Mouse (Mus musculus) myocyte (in vitro differentiated cells): Measurements from ENCODE around the gene Ephx1. TPM values are rescaled to one million over a fixed set of nuclear protein-coding genes. Genes with fewer than 3 reads are reported as not detected.
"Not testable (repeated sequence)": the region's sequence is repeated elsewhere in the genome, so short reads cannot be mapped to it uniquely, and the experiment has no call there.

Experiments
- H3K27me3 ChIP-seq: one replicate; pipeline ENCODE4 v1.6.1; 2011; ENCODE audit not compliant: control insufficient read depth, insufficient read depth, insufficient read length
- H3K36me3 ChIP-seq: one replicate; pipeline ENCODE4 v1.6.1; 2011; ENCODE audit not compliant: control insufficient read depth, insufficient read depth
- H3K4me2 ChIP-seq: one replicate; pipeline ENCODE4 v1.6.1; 2011; ENCODE audit warnings: low read depth, control low read depth
- H3K4me3 ChIP-seq: one replicate; pipeline ENCODE4 v1.5.1; 2011; ENCODE audit warnings: mild to moderate bottlenecking, control low read depth, moderate library complexity
- H3K79me2 ChIP-seq: one replicate; pipeline ENCODE4 v1.6.1; 2011; ENCODE audit not compliant: control insufficient read depth, insufficient read depth
- H3ac ChIP-seq: one replicate; pipeline ENCODE4 v1.6.1; 2011; ENCODE audit not compliant: control insufficient read depth, insufficient read length
- CEBPB ChIP-seq: IDR thresholded peaks from 2 replicates; pipeline ENCODE4 v1.6.1; 2011; ENCODE audit warnings: mild to moderate bottlenecking, moderate library complexity; ENCODE audit not compliant: poor library complexity, insufficient read depth, severe bottlenecking
- E2F4 ChIP-seq: IDR thresholded peaks from one replicate; pipeline ENCODE4 v1.6.1; 2011; ENCODE audit warnings: mild to moderate bottlenecking, control low read depth, moderate library complexity; ENCODE audit not compliant: insufficient read depth
- MAX ChIP-seq: IDR thresholded peaks from one replicate; pipeline ENCODE4 v1.6.1; 2011; ENCODE audit warnings: low read depth, mild to moderate bottlenecking, control low read depth
- MYOD1 ChIP-seq, 3 experiments: IDR thresholded peaks; one replicate each; pipeline ENCODE4 v1.6.1; 2011; ENCODE audit warnings: control low read depth in 2 of 3, low read depth in 2 of 3, mild to moderate bottlenecking in 2 of 3, moderate library complexity in 1 of 3; ENCODE audit not compliant: insufficient read length in 2 of 3, control insufficient read depth in 1 of 3
- MYOG ChIP-seq, 3 experiments: IDR thresholded peaks; one replicate each; pipeline ENCODE4 v1.6.1; 2011; ENCODE audit warnings: control low read depth in 2 of 3, low read depth in 2 of 3, mild to moderate bottlenecking in 2 of 3; ENCODE audit not compliant: insufficient read length in 2 of 3, control insufficient read depth in 1 of 3, insufficient read depth in 1 of 3
- POLR2A ChIP-seq: IDR thresholded peaks from one replicate; pipeline ENCODE4 v1.6.1; 2011; ENCODE audit warnings: low read depth, mild to moderate bottlenecking, control low read depth, moderate library complexity; ENCODE audit not compliant: insufficient read length
- POLR2AphosphoS2 ChIP-seq: IDR thresholded peaks from one replicate; pipeline ENCODE4 v1.6.1; 2011; ENCODE audit warnings: low read depth, control low read depth; ENCODE audit not compliant: insufficient read length
- REST ChIP-seq: IDR thresholded peaks from one replicate; pipeline ENCODE4 v1.6.1; 2011; ENCODE audit warnings: mild to moderate bottlenecking, control low read depth, moderate library complexity; ENCODE audit not compliant: insufficient read depth, insufficient read length
- SRF ChIP-seq: IDR thresholded peaks from one replicate; pipeline ENCODE4 v1.6.1; 2011; ENCODE audit warnings: low read depth; ENCODE audit not compliant: control insufficient read depth, insufficient read length
- TCF12 ChIP-seq: IDR thresholded peaks from one replicate; pipeline ENCODE4 v1.6.1; 2011; ENCODE audit warnings: mild to moderate bottlenecking, control low read depth; ENCODE audit not compliant: poor library complexity, insufficient read depth, severe bottlenecking
- TCF3 ChIP-seq: IDR thresholded peaks from one replicate; pipeline ENCODE4 v1.6.1; 2011; ENCODE audit warnings: low read depth, control low read depth; ENCODE audit not compliant: insufficient read length
- USF1 ChIP-seq: IDR thresholded peaks from one replicate; pipeline ENCODE4 v1.6.1; 2011; ENCODE audit warnings: low read depth, mild to moderate bottlenecking, control low read depth, moderate library complexity
- polyA plus RNA-seq: library from polyadenylated mRNA; unstranded; fragments of >200 nt; fragmentation: generic; extraction: Trizol; gene quantifications from one replicate; pipeline ENCODE4 v1.2.1, GENCODE M21; 2012; ENCODE audit warnings: missing spikeins

Ephx1 gene
- polyA plus RNA-seq, 1 experiment = 116 TPM

- Histone ChIP-seq H3ac (peak within 1 kb of the TSS; percentile 46), H3K4me2 (peak within 1 kb of the TSS; percentile 98), H3K4me3 (peak within 1 kb of the TSS; percentile 70), H3K27me3 (no peaks in the 10 kb centered on the region), H3K36me3 (peaks cover under 1% of the 10 kb centered on the region), H3K79me2 (peaks cover 8% of the 10 kb centered on the region)
- TF ChIP-seq CEBPB = no peak
- no peak for TF ChIP-seq MAX
- no peak for TF ChIP-seq MYOG (IDR thresholded peaks at IDR 0.05; ENCODE audit: control insufficient read depth in 1 of 3, insufficient read depth in 1 of 3, insufficient read length in 2 of 3, low read depth in 2 of 3)
- no peak for TF ChIP-seq TCF12
- TF ChIP-seq REST = no peak
- TF ChIP-seq MYOD1 (IDR thresholded peaks at IDR 0.05; ENCODE audit: control insufficient read depth in 1 of 3, insufficient read length in 2 of 3, low read depth in 2 of 3) = no peak
- no peak for TF ChIP-seq E2F4
- TF ChIP-seq SRF = peak; percentile 90
- peak; percentile 69 for TF ChIP-seq POLR2A
- TF ChIP-seq TCF3 = no peak
- TF ChIP-seq USF1 = no peak
- peak; percentile 71 for TF ChIP-seq POLR2AphosphoS2
Observed at GRCm38 (mm10) chr1:180942166-180943031, 78.3 kb downstream of the Ephx1 start, which contains the start of gene Tmem63a. TSS of gene Tmem63a (plus strand) at chr1:180942344.

GRCm38 (mm10) chr1:180941726-180942125 lies 79.0 kb downstream of the Ephx1 start:
- H3K36me3 ChIP-seq = no peaks in the 10 kb centered on the region
- peaks cover 8% of the 10 kb centered on the region for H3K79me2 ChIP-seq
- TF ChIP-seq REST = no peak
- no peak for TF ChIP-seq CEBPB
- TF ChIP-seq SRF = no peak
- TF ChIP-seq MAX = no peak
- no peak for TF ChIP-seq TCF12
- no peak for TF ChIP-seq MYOG (IDR thresholded peaks at IDR 0.05; ENCODE audit: control insufficient read depth in 1 of 3, insufficient read depth in 1 of 3, insufficient read length in 2 of 3, low read depth in 2 of 3)
- H3K4me2 ChIP-seq = peak overlapping the region; percentile 98
- H3K4me3 ChIP-seq = peak overlapping the region; percentile 70
- H3K27me3 ChIP-seq = no peaks in the 10 kb centered on the region
- H3ac ChIP-seq = peak overlapping the region; percentile 46

- Histone ChIP-seq H3K36me3 (no peaks in the 10 kb centered on the region), H3K27me3 (no peaks in the 10 kb centered on the region), H3K4me2 (peak overlapping the region; percentile 98), H3K4me3 (peak overlapping the region; percentile 70), H3K79me2 (peaks cover 8% of the 10 kb centered on the region), H3ac (peak overlapping the region; percentile 46)
- TF ChIP-seq CEBPB (no peak), MYOD1 (IDR thresholded peaks at IDR 0.05; ENCODE audit: control insufficient read depth in 1 of 3, insufficient read length in 2 of 3, low read depth in 2 of 3) (no peak), POLR2AphosphoS2 (no peak), REST (no peak), SRF (no peak), TCF12 (no peak), E2F4 (no peak)
Observed at GRCm38 (mm10) chr1:180940776-180941460, 79.8 kb downstream of the Ephx1 start.

GRCm38 (mm10) chr1:180938781-180939180 lies 81.9 kb downstream of the Ephx1 start:
- not testable (repeated sequence) for H3ac ChIP-seq, H3K27me3 ChIP-seq, H3K4me3 ChIP-seq

GRCm38 (mm10) chr1:180937631-180938030 lies 83.1 kb downstream of the Ephx1 start:
- H3K36me3 ChIP-seq, H3ac ChIP-seq, H3K4me3 ChIP-seq, H3K79me2 ChIP-seq, H3K4me2 ChIP-seq, H3K27me3 ChIP-seq: not testable (repeated sequence)

More at GRCm38 (mm10) chr1:180938781-180939180, 81.9 kb downstream of the Ephx1 start:
- H3K36me3 ChIP-seq, H3K79me2 ChIP-seq, H3K4me2 ChIP-seq: not testable (repeated sequence)
